Mouse (Mus musculus): Measurements from ENCODE around the gene Syn2. TPM values are rescaled to one million over a fixed set of nuclear protein-coding genes. Genes with fewer than 3 reads are reported as not detected.

Syn2 gene
- polyA plus RNA-seq, 1 experiment from 2014 or later = 0.99 TPM

- ATAC-seq (ENCODE audit: insufficient number of reproducible peaks, low FRiP score, low TSS enrichment, low read depth) (0 out of 2 replicates have a peak, but pooled peaks have one; percentile 35), DNase-seq (ENCODE audit: low spot score) (peak; percentile 81)
- Histone ChIP-seq H3K4me3 (ENCODE audit: low read depth, low read length) (no peak overlapping the region), H3K36me3 (ENCODE audit: control insufficient read depth, insufficient read depth, low read length) (no peaks in the 10 kb centered on the region), H3K27me3 (ENCODE audit: control insufficient read depth, insufficient read depth, low read length) (no peaks in the 10 kb centered on the region), H3K27ac (replicated peaks; ENCODE audit: low read depth, low read length) (no peak overlapping the region), H3K9me3 (ENCODE audit: control insufficient read depth, low read length) (no peaks in the 10 kb centered on the region), H3K4me2 (ENCODE audit: low read depth, severe bottlenecking) (no peak overlapping the region), H3K4me1 (ENCODE audit: control insufficient read depth, insufficient read depth, low read length) (peaks cover 5% of the 10 kb centered on the region), H3K9ac (ENCODE audit: low read length) (no peak overlapping the region)
- WGBS = 41% methylated on average over 2 of the region's 2 CpGs
These were observed 133.2 kb downstream of the Syn2 start for GRCm38 (mm10) chr6:115267916-115268315.

GRCm38 (mm10) chr6:115268551-115269385 is 134.1 kb downstream of the Syn2 start:
- 88% methylated on average over 10 of the region's 10 CpGs for WGBS
- no peak for DNase-seq (ENCODE audit: low spot score)
- Histone ChIP-seq H3K36me3 (ENCODE audit: control insufficient read depth, insufficient read depth, low read length) (no peaks in the 10 kb centered on the region), H3K4me3 (ENCODE audit: low read depth, low read length) (no peak overlapping the region), H3K27ac (replicated peaks; ENCODE audit: low read depth, low read length) (no peak overlapping the region), H3K4me2 (ENCODE audit: low read depth, severe bottlenecking) (no peak overlapping the region), H3K27me3 (ENCODE audit: control insufficient read depth, insufficient read depth, low read length) (no peaks in the 10 kb centered on the region), H3K9me3 (ENCODE audit: control insufficient read depth, low read length) (no peaks in the 10 kb centered on the region), H3K9ac (ENCODE audit: low read length) (no peak overlapping the region), H3K4me1 (ENCODE audit: control insufficient read depth, insufficient read depth, low read length) (peaks cover 5% of the 10 kb centered on the region)
- no peak for ATAC-seq (ENCODE audit: insufficient number of reproducible peaks, low FRiP score, low TSS enrichment, low read depth)

GRCm38 (mm10) chr6:115269561-115269960 is 134.9 kb downstream of the Syn2 start:
- Histone ChIP-seq H3K9ac (ENCODE audit: low read length) (no peak overlapping the region), H3K9me3 (ENCODE audit: control insufficient read depth, low read length) (no peaks in the 10 kb centered on the region), H3K27me3 (ENCODE audit: control insufficient read depth, insufficient read depth, low read length) (no peaks in the 10 kb centered on the region), H3K36me3 (ENCODE audit: control insufficient read depth, insufficient read depth, low read length) (no peaks in the 10 kb centered on the region), H3K4me2 (ENCODE audit: low read depth, severe bottlenecking) (no peak overlapping the region), H3K4me1 (ENCODE audit: control insufficient read depth, insufficient read depth, low read length) (peaks cover 5% of the 10 kb centered on the region), H3K27ac (replicated peaks; ENCODE audit: low read depth, low read length) (no peak overlapping the region), H3K4me3 (ENCODE audit: low read depth, low read length) (no peak overlapping the region)
- 71% methylated on average over 5 of the region's 5 CpGs for WGBS
- no peak for ATAC-seq (ENCODE audit: insufficient number of reproducible peaks, low FRiP score, low TSS enrichment, low read depth)
- DNase-seq (ENCODE audit: low spot score) = no peak

GRCm38 (mm10) chr6:115270085-115270484 is 135.4 kb downstream of the Syn2 start:
- no peaks in the 10 kb centered on the region for H3K9me3 ChIP-seq (ENCODE audit: control insufficient read depth, low read length)
- no peak overlapping the region for H3K9ac ChIP-seq (ENCODE audit: low read length)
- no peak for DNase-seq (ENCODE audit: low spot score)
- no peaks in the 10 kb centered on the region for H3K36me3 ChIP-seq (ENCODE audit: control insufficient read depth, insufficient read depth, low read length)
- H3K4me1 ChIP-seq (ENCODE audit: control insufficient read depth, insufficient read depth, low read length) = peaks cover 5% of the 10 kb centered on the region
- no peaks in the 10 kb centered on the region for H3K27me3 ChIP-seq (ENCODE audit: control insufficient read depth, insufficient read depth, low read length)
- no peak overlapping the region for H3K4me2 ChIP-seq (ENCODE audit: low read depth, severe bottlenecking)
- 65% methylated on average over 2 of the region's 2 CpGs for WGBS
- no peak overlapping the region for H3K27ac ChIP-seq (replicated peaks; ENCODE audit: low read depth, low read length)
- ATAC-seq (ENCODE audit: insufficient number of reproducible peaks, low FRiP score, low TSS enrichment, low read depth) = no peak
- no peak overlapping the region for H3K4me3 ChIP-seq (ENCODE audit: low read depth, low read length)

- Histone ChIP-seq H3K36me3 (ENCODE audit: control insufficient read depth, insufficient read depth, low read length) (no peaks in the 10 kb centered on the region), H3K9me3 (ENCODE audit: control insufficient read depth, low read length) (no peaks in the 10 kb centered on the region), H3K4me1 (ENCODE audit: control insufficient read depth, insufficient read depth, low read length) (peaks cover 5% of the 10 kb centered on the region), H3K9ac (ENCODE audit: low read length) (no peak overlapping the region), H3K27me3 (ENCODE audit: control insufficient read depth, insufficient read depth, low read length) (no peaks in the 10 kb centered on the region), H3K4me3 (ENCODE audit: low read depth, low read length) (no peak overlapping the region), H3K4me2 (ENCODE audit: low read depth, severe bottlenecking) (no peak overlapping the region), H3K27ac (replicated peaks; ENCODE audit: low read depth, low read length) (no peak overlapping the region)
- ATAC-seq (ENCODE audit: insufficient number of reproducible peaks, low FRiP score, low TSS enrichment, low read depth) = no peak
- 74% methylated on average over 3 of the region's 3 CpGs for WGBS
- no peak for DNase-seq (ENCODE audit: low spot score)
These were observed 136.6 kb downstream of the Syn2 start for GRCm38 (mm10) chr6:115271326-115271725.

- peak; percentile 26 for DNase-seq (ENCODE audit: low spot score)
- no peaks in the 10 kb centered on the region for H3K36me3 ChIP-seq (ENCODE audit: control insufficient read depth, insufficient read depth, low read length)
- H3K4me1 ChIP-seq (ENCODE audit: control insufficient read depth, insufficient read depth, low read length) = peaks cover 5% of the 10 kb centered on the region
- ATAC-seq (ENCODE audit: insufficient number of reproducible peaks, low FRiP score, low TSS enrichment, low read depth) = no peak
- no peak overlapping the region for H3K4me2 ChIP-seq (ENCODE audit: low read depth, severe bottlenecking)
- WGBS = 32% methylated on average over 4 of the region's 4 CpGs
- H3K27me3 ChIP-seq (ENCODE audit: control insufficient read depth, insufficient read depth, low read length) = no peaks in the 10 kb centered on the region
- no peak overlapping the region for H3K9ac ChIP-seq (ENCODE audit: low read length)
- no peaks in the 10 kb centered on the region for H3K9me3 ChIP-seq (ENCODE audit: control insufficient read depth, low read length)
- no peak overlapping the region for H3K4me3 ChIP-seq (ENCODE audit: low read depth, low read length)
- H3K27ac ChIP-seq (replicated peaks; ENCODE audit: low read depth, low read length) = no peak overlapping the region
These were observed 137.2 kb downstream of the Syn2 start for GRCm38 (mm10) chr6:115271866-115272271.

GRCm38 (mm10) chr6:115273346-115273745 is 138.6 kb downstream of the Syn2 start:
- ATAC-seq (ENCODE audit: insufficient number of reproducible peaks, low FRiP score, low TSS enrichment, low read depth) (no peak), DNase-seq (ENCODE audit: low spot score) (no peak)
- H3K4me3 ChIP-seq (ENCODE audit: low read depth, low read length) = no peak overlapping the region
- no peak overlapping the region for H3K9ac ChIP-seq (ENCODE audit: low read length)
- no peaks in the 10 kb centered on the region for H3K27me3 ChIP-seq (ENCODE audit: control insufficient read depth, insufficient read depth, low read length)
- no peaks in the 10 kb centered on the region for H3K9me3 ChIP-seq (ENCODE audit: control insufficient read depth, low read length)
- H3K4me2 ChIP-seq (ENCODE audit: low read depth, severe bottlenecking) = no peak overlapping the region
- H3K4me1 ChIP-seq (ENCODE audit: control insufficient read depth, insufficient read depth, low read length) = peaks cover 5% of the 10 kb centered on the region
- WGBS = 80% methylated on average over 10 of the region's 10 CpGs
- no peaks in the 10 kb centered on the region for H3K36me3 ChIP-seq (ENCODE audit: control insufficient read depth, insufficient read depth, low read length)
- H3K27ac ChIP-seq (replicated peaks; ENCODE audit: low read depth, low read length) = no peak overlapping the region

GRCm38 (mm10) chr6:115274705-115275104 is 140.0 kb downstream of the Syn2 start:
- H3K36me3 ChIP-seq (ENCODE audit: control insufficient read depth, insufficient read depth, low read length) = no peaks in the 10 kb centered on the region
- WGBS = 84% methylated on average over 9 of the region's 9 CpGs
- H3K27ac ChIP-seq (replicated peaks; ENCODE audit: low read depth, low read length) = no peak overlapping the region
- H3K27me3 ChIP-seq (ENCODE audit: control insufficient read depth, insufficient read depth, low read length) = no peaks in the 10 kb centered on the region
- ATAC-seq (ENCODE audit: insufficient number of reproducible peaks, low FRiP score, low TSS enrichment, low read depth) (no peak), DNase-seq (ENCODE audit: low spot score) (no peak)
- H3K4me1 ChIP-seq (ENCODE audit: control insufficient read depth, insufficient read depth, low read length) = peaks cover 5% of the 10 kb centered on the region
- no peaks in the 10 kb centered on the region for H3K9me3 ChIP-seq (ENCODE audit: control insufficient read depth, low read length)
- H3K9ac ChIP-seq (ENCODE audit: low read length) = no peak overlapping the region
- H3K4me3 ChIP-seq (ENCODE audit: low read depth, low read length) = no peak overlapping the region
- no peak overlapping the region for H3K4me2 ChIP-seq (ENCODE audit: low read depth, severe bottlenecking)
